Mouse (Mus musculus) inflammation-experienced regulatory T-cells, adult 6 months (primary cell): ENCODE results near the gene Kctd18. TPM values are rescaled to one million over a fixed set of nuclear protein-coding genes. Genes with fewer than 3 reads are reported as not detected.

ENCODE experiments used
- polyA plus RNA-seq, 3 experiments: library from polyadenylated mRNA; unstranded; fragments of 100-300 nt; shearing (Covaris generic); gene quantifications; one replicate each; pipeline ENCODE4 v1.2.1; 2017

The Kctd18 gene
- polyA plus RNA-seq, 3 experiments from 2014 or later: 22.6 to 27.9 (median 25.0) TPM

Other genes with a start within 250 kb of the Kctd18 start
- 1 to 10 TPM in 1 of 3 experiments, under 1 TPM in 2; 0.50 to 2.0 (median 0.73) TPM for gene Spats2l, start 244.8 kb downstream of the Kctd18 start, polyA plus RNA-seq
- gene Sgo2a, start 23.0 kb downstream of the Kctd18 start, polyA plus RNA-seq: 1 to 10 TPM in 2 of 3 experiments, under 1 TPM in 1; 0.62 to 9.3 (median 1.6) TPM
- gene Aox1, start 11.0 kb upstream of the Kctd18 start, polyA plus RNA-seq: not detected
- gene Aox3, start 94.2 kb upstream of the Kctd18 start, polyA plus RNA-seq: not detected
- gene Aox4, start 191.4 kb upstream of the Kctd18 start, polyA plus RNA-seq: not detected